Mouse (Mus musculus) liver, embryonic 14.5 days (tissue): ENCODE data around the gene Olfr1095.

Source experiments
- CTCF ChIP-seq: IDR thresholded peaks from 2 replicates; pipeline ENCODE4 v1.5.1; 2016; ENCODE audit warnings: antibody characterized with exemption, low read depth, control low read depth
- EP300 ChIP-seq: IDR thresholded peaks from 2 replicates; pipeline ENCODE4 v1.6.1; 2016; ENCODE audit warnings: antibody characterized with exemption, low read depth

DNA sequence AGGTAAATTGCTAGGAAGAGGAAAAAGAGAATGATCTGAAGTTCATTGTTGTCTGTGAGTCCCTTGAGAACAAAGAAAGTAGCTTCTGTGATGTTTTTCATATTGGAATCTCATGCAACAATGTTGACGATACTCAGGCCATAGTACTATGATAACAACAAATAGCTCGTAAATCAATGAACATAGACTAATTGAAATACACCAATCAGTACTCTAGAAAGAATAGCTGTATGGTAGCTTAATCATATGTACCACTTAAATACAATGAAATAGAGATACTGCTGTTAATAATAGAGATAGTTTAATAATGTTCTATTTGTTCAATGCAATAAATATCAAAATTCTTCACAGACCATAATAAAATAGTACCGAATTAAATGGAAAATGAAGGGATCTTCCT is at the start of gene Olfr1095:
- TF ChIP-seq CTCF: no peak
- TF ChIP-seq EP300: no peak
